ENCODE assay signal across 8 mouse cellular contexts in genomic region chr17:87446767-87447611, GRCm38 (mm10). TPM values are rescaled to one million over a fixed set of nuclear protein-coding genes. Genes with fewer than 3 reads are reported as not detected.
DNase-seq lines count a peak whose midpoint lies in the region; ATAC-seq and TF ChIP-seq lines count a peak whose summit lies in the region.

TSS of gene Calm2 (minus strand) at chr17:87446935.

- ATAC-seq in erythroid progenitor cell, adult 5-6 weeks (replicated peaks; ENCODE audit: low FRiP score, poor library complexity, severe bottlenecking), result peak; percentile 94
- ATAC-seq in heart, embryonic 12.5 days (ENCODE audit: insufficient number of reproducible peaks, low FRiP score), result peak; percentile 93
- ATAC-seq in kidney, postnatal 0 days (replicated peaks; ENCODE audit: low FRiP score, low read depth), result peak; percentile 86
- ATAC-seq in liver, embryonic 11.5 days (replicated peaks; ENCODE audit: low FRiP score), result peak; percentile 89
- ATAC-seq in stomach, embryonic 14.5 days (ENCODE audit: insufficient number of reproducible peaks, insufficient read depth, low FRiP score, low read depth), result peak; percentile 91

- H3K4me2 ChIP-seq in heart, embryonic 12.5 days, result peak within 1 kb of the TSS; percentile 82
- H3K4me2 ChIP-seq in kidney, postnatal 0 days (ENCODE audit: low read length), result peak within 1 kb of the TSS; percentile 76
- H3K4me2 ChIP-seq in liver, embryonic 11.5 days, result peak within 1 kb of the TSS; percentile 87
- H3K4me2 ChIP-seq in stomach, embryonic 14.5 days (replicated peaks; ENCODE audit: low read depth, low read length), result peak within 1 kb of the TSS; percentile 60

- peak; percentile 98 for DNase-seq in CD4-positive helper T cell, adult 2 months (ENCODE audit: low read depth, low spot score)
- DNase-seq in brain, embryonic 18.5 days (ENCODE audit: low read depth, low spot score), result peak; percentile 96
- peak; percentile 97 for DNase-seq in kidney, postnatal 0 days (ENCODE audit: low spot score)
- DNase-seq in liver, embryonic 11.5 days (ENCODE audit: low spot score), result peak; percentile 98
- peak; percentile 98 for DNase-seq in naive thymus-derived CD4-positive, alpha-beta T cell, adult 2 months (ENCODE audit: low read depth)

- H3K27me3 ChIP-seq in heart, embryonic 12.5 days (replicated peaks), result no peaks in the 10 kb centered on the region
- H3K27me3 ChIP-seq in kidney, postnatal 0 days (ENCODE audit: insufficient read depth, low read length), result no peaks in the 10 kb centered on the region
- H3K27me3 ChIP-seq in liver, embryonic 11.5 days (replicated peaks; ENCODE audit: control insufficient read depth, insufficient read depth, low read length), result no peaks in the 10 kb centered on the region
- H3K27me3 ChIP-seq in stomach, embryonic 14.5 days (ENCODE audit: control insufficient read depth, insufficient read depth, low read length), result no peaks in the 10 kb centered on the region

- no peaks in the 10 kb centered on the region for H3K9me3 ChIP-seq in heart, embryonic 12.5 days (replicated peaks)
- no peaks in the 10 kb centered on the region for H3K9me3 ChIP-seq in kidney, postnatal 0 days (replicated peaks; ENCODE audit: low read length)
- no peaks in the 10 kb centered on the region for H3K9me3 ChIP-seq in liver, embryonic 11.5 days (ENCODE audit: control insufficient read depth, low read length)
- H3K9me3 ChIP-seq in stomach, embryonic 14.5 days (ENCODE audit: control insufficient read depth, low read depth, low read length), result no peaks in the 10 kb centered on the region

- peak within 1 kb of the TSS; percentile 96 for H3K9ac ChIP-seq in heart, embryonic 12.5 days
- peak within 1 kb of the TSS; percentile 98 for H3K9ac ChIP-seq in kidney, postnatal 0 days (ENCODE audit: low read depth, low read length)
- peak within 1 kb of the TSS; percentile 99 for H3K9ac ChIP-seq in liver, embryonic 11.5 days (ENCODE audit: low read depth, low read length)
- peak within 1 kb of the TSS; percentile 95 for H3K9ac ChIP-seq in stomach, embryonic 14.5 days (replicated peaks; ENCODE audit: low read depth, low read length)

- H3K36me3 ChIP-seq in heart, embryonic 12.5 days, result 0 out of 2 replicates have a peak, but pooled peaks cover 4% of the 10 kb centered on the region
- no peaks in the 10 kb centered on the region for H3K36me3 ChIP-seq in kidney, postnatal 0 days (ENCODE audit: insufficient read depth, low read length)
- H3K36me3 ChIP-seq in liver, embryonic 11.5 days (ENCODE audit: control insufficient read depth, insufficient read depth, low read length), result peaks cover 2% of the 10 kb centered on the region; the same call in 1 of the 2 replicates
- peaks cover under 1% of the 10 kb centered on the region; the same call in 1 of the 2 replicates for H3K36me3 ChIP-seq in stomach, embryonic 14.5 days (ENCODE audit: control insufficient read depth, insufficient read depth, low read length)

- peak; percentile 45; the same call in 1 of the 2 replicates for TF ChIP-seq CTCF in kidney, postnatal 0 days (IDR thresholded peaks at IDR 0.05; ENCODE audit: low read depth)

- H3K4me3 ChIP-seq in heart, embryonic 12.5 days, result peak within 1 kb of the TSS; percentile 77
- peak within 1 kb of the TSS; percentile 78 for H3K4me3 ChIP-seq in kidney, postnatal 0 days (replicated peaks; ENCODE audit: low read depth, low read length)
- peak within 1 kb of the TSS; percentile 97 for H3K4me3 ChIP-seq in liver, embryonic 11.5 days (ENCODE audit: low read depth, low read length)
- peak within 1 kb of the TSS; percentile 90 for H3K4me3 ChIP-seq in stomach, embryonic 14.5 days (ENCODE audit: low read depth, low read length)

- H3K27ac ChIP-seq in heart, embryonic 12.5 days (ENCODE audit: poor library complexity, severe bottlenecking), result peak within 1 kb of the TSS; percentile 97
- peak within 1 kb of the TSS; percentile 94 for H3K27ac ChIP-seq in kidney, postnatal 0 days
- H3K27ac ChIP-seq in liver, embryonic 11.5 days (ENCODE audit: low read depth, low read length), result peak within 1 kb of the TSS; percentile 98
- peak within 1 kb of the TSS; percentile 98 for H3K27ac ChIP-seq in stomach, embryonic 14.5 days (ENCODE audit: low read length)

- H3K4me1 ChIP-seq in heart, embryonic 12.5 days (replicated peaks), result peaks cover 22% of the 10 kb centered on the region
- H3K4me1 ChIP-seq in kidney, postnatal 0 days (replicated peaks; ENCODE audit: insufficient read depth, low read length), result peaks cover 20% of the 10 kb centered on the region
- peaks cover 30% of the 10 kb centered on the region for H3K4me1 ChIP-seq in liver, embryonic 11.5 days (replicated peaks; ENCODE audit: control insufficient read depth, insufficient read depth, low read length)
- H3K4me1 ChIP-seq in stomach, embryonic 14.5 days (ENCODE audit: control insufficient read depth, insufficient read depth, low read length), result peaks cover 16% of the 10 kb centered on the region

- under 1% methylated on average over 66 of the region's 69 CpGs for WGBS in heart, embryonic 12.5 days
- under 1% methylated on average over 67 of the region's 69 CpGs for WGBS in kidney, postnatal 0 days
- under 1% methylated on average over 68 of the region's 69 CpGs for WGBS in liver, embryonic 11.5 days
- WGBS in stomach, embryonic 14.5 days, result under 1% methylated on average over 65 of the region's 69 CpGs

RNA-seq across cellular contexts. Expression of gene Calm2, which starts in this region (rescaled TPM):
- 389 and 401 TPM in 2 replicates for total RNA-seq in erythroid progenitor cell, adult 5-6 weeks (2015; ENCODE audit: low replicate concordance)
- 511 and 672 TPM in 2 replicates for total RNA-seq in erythroid progenitor cell, adult 5-6 weeks (2017; ENCODE audit: low replicate concordance)
- 619 and 647 TPM in 2 replicates for polyA plus RNA-seq in heart, embryonic 12.5 days (2016; fragmentation: Nextera tagmentation; extraction: Ambion mirVana)
- 1,007 and 1,080 TPM in 2 replicates for polyA plus RNA-seq in kidney, postnatal 0 days (2015; fragmentation: Nextera tagmentation; extraction: Ambion mirVana)
- polyA plus RNA-seq in liver, embryonic 11.5 days (2014; fragmentation: Nextera tagmentation; extraction: Ambion mirVana), result 744 and 764 TPM in 2 replicates
- 951 and 1,023 TPM in 2 replicates for polyA plus RNA-seq in stomach, embryonic 14.5 days (2014; fragmentation: Nextera tagmentation; extraction: Ambion mirVana)

Comparison
In these comparisons a context has a peak if more than half of its experiments do, and no peak if none do; other contexts are left out.
1. Peak in every context shown above with its lines: DNase-seq, ATAC-seq, H3K4me3 ChIP-seq and H3K27ac ChIP-seq.